Mouse (Mus musculus): ENCODE measurements around the gene Thrb.

GRCm38 (mm10) chr14:18020128-18020527, 360.1 kb downstream of the Thrb start:
- TF ChIP-seq CTCF (IDR thresholded peaks at IDR 0.05; ENCODE audit: borderline replicate concordance, insufficient read depth, low read depth, low read length) (no peak), POLR2A (IDR thresholded peaks at IDR 0.05; ENCODE audit: borderline replicate concordance, insufficient read depth, low read length) (no peak)
